Mouse (Mus musculus) lung, postnatal 10 days (tissue): Measurements from ENCODE around the gene Slc29a2.

Experiments
- DNase-seq: peaks from one replicate; pipeline ENCODE4 v3.0.0; 2021

The Slc29a2 gene

DNA sequence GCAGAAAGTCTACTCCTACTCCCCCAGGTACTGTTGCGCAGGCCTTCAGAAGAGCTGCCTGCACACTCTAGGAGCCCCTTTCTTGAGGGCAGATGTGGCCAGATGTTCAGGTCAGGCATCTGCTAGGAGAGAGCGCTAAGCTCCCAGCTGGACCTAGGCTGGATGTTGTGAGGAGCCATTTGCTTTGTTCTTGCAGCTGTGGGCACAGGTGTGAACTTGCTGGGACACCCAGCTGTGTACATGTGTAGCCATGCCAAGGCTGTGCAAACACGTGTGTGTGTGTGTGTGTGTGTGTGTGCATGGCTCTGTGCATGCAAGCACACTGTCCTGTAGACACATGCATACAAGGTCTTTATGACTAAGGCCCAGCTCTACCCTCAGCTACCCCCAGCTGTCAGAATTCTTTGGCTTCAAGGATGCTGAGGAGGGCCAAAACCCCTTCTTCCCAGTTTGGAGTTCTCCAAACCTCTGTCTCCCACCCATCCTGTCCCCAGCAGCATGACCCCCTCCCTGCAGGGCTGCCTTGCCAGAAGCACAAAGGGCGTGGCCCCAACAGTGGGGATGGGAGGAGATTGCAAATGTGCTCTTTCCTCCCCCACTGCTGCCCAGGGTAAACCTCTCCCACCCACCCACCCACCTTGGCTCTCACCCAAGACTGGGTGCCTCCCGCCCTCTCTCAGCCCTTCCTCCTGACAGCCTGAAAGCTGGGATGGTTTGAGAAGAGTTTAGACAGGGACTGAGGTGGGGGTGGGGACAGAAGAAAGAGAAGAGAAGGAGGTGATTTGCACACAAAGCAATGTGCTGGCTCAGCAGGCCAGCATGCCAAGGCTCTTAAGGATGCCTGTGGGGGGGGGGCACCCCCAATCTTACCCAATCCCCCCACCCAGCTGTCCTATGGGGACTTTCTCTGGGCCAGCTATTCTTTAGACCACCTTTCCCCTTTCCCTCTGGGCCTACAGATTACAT is 37.0 kb downstream of the Slc29a2 start:
- DNase-seq = peak; percentile 91

DNA sequence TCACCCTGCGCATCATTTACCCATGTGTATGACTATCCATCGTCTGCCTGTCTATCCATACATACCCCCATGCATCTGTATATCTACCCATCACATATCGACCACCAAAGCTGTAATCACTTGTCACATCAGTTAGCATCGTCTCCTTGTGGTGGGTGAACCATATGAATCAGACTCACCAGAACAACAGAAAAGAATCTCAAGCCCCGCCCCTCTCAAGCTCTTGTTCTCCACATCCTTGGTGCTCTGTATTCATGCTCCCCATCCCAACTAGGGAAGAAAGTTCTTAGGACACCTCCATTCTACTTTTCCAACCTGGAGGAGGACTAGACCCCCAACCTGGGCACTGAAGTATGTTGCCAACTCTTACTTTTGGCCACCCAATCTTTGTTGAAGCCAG is 38.4 kb downstream of the Slc29a2 start:
- no peak for DNase-seq

DNA sequence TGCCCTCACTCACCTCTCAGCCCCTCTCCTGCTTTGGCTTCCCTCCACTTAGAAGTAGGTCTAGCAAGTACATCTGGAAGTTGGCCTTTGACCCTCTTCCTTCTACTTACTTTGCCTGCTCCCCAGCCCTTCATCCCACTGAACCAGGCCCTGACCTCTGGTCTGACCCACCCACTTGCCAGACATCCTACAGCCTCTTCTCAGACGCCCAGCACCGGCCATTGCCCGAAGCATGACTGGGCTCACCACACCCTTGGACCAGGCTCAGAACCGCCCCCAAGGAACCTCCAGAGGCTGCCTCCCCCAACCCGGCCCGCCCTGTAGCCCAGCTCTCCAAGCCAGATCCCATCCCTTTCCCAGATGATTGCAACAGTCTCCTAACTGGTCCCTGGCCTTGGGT is 38.8 kb downstream of the Slc29a2 start:
- peak; percentile 50 for DNase-seq

DNA sequence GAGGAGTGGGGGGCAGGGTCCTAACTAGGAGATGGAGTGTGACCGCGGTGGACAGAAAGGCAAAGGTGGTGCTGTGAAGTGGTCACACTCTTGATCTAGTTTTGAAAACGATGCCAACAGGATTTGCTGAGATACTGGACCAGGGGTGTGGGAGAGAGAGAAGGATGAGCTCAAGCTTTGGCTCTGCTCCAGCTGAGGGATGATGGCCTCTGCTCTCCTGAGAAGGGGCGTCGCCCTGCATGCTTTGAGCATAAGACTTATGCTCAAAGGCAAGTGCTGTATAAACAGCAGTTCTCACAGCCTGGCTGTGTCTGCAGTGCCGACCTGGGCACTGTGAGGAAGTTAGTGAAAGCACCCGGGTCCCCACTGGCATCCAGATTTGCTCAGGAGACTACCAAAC is 41.4 kb downstream of the Slc29a2 start:
- peak; percentile 50 for DNase-seq

DNA sequence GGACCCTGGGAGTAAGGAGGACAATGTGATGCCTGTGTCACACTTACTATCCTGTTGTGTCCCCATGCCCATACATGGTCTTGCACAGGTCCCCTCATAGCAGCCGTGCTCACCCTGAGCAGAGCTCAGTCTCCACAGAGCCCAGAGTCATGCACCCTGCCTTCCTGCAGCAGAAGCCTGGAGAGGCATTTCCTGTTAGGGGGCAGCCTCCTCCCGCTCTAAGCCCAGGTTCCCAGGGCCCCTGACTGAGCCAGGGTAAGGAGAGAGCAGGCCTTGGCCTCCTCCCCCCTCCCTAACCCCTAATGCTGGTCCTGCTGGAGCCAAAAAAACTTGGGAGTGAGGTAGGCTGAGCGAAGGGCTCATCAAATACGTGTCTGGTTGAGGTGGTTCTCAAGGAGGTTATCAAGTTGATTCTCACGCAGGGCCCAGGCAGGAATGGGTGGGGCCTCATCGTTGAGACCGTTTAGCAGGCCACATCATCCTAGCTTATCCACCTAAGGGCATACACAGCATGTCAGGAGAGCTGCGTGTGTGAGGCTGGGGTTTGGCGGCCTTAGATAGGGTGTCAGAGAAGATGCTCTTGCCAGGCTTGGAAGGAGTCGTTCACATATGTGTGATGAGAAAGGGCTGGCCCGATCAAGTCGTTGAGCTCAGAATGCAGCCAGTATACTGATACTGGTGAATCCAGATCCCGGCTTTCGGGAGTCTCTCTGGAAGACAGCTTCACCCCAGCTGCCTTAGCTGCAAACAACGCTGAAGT is 43.6 kb downstream of the Slc29a2 start:
- DNase-seq = peak; percentile 49

DNA sequence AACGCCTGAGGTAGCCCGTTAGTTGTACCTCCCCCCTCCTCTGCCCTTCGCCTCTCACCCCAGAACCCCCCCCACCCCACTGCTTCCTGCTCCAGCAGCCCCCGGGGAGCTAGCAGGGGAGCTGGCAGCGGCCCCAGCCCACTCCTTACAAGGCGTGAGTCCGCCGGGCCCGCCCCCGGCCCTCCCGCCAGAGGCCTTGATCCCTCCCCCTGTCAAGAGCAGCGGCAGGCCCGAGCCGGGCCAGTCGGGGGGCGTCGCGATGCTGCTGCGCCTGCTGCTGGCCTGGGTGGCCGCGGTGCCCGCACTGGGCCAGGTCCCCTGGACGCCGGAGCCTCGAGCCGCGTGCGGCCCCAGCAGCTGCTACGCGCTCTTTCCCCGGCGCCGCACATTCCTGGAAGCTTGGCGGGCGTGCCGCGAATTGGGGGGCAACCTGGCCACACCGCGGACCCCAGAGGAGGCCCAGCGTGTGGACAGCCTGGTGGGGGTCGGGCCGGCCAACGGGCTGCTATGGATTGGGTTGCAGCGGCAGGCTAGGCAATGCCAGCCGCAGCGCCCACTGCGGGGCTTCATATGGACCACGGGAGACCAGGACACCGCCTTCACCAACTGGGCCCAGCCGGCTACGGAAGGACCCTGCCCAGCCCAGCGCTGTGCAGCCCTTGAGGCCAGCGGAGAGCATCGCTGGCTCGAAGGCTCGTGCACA is 44.4 kb downstream of the Slc29a2 start, which contains the start of gene Cd248:
Cd248 (plus strand) TSS at position 212 of the 703 bp plus-strand sequence.
- DNase-seq = peak; percentile 88

DNA sequence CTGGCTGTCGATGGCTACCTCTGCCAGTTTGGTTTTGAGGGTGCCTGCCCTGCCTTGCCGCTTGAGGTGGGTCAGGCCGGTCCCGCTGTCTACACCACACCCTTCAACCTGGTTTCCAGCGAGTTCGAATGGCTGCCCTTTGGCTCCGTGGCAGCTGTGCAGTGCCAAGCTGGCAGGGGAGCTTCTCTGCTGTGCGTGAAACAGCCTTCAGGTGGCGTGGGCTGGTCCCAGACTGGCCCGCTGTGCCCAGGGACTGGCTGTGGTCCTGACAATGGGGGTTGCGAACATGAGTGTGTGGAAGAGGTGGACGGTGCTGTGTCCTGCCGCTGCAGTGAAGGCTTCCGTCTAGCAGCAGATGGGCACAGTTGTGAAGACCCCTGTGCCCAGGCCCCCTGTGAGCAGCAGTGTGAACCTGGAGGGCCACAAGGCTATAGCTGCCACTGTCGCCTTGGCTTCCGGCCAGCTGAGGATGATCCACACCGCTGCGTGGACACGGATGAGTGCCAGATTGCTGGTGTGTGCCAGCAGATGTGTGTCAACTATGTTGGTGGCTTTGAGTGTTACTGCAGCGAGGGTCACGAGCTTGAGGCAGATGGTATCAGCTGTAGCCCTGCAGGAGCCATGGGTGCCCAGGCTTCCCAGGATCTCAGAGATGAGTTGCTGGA is 45.0 kb downstream of the Slc29a2 start:
- no peak for DNase-seq

DNA sequence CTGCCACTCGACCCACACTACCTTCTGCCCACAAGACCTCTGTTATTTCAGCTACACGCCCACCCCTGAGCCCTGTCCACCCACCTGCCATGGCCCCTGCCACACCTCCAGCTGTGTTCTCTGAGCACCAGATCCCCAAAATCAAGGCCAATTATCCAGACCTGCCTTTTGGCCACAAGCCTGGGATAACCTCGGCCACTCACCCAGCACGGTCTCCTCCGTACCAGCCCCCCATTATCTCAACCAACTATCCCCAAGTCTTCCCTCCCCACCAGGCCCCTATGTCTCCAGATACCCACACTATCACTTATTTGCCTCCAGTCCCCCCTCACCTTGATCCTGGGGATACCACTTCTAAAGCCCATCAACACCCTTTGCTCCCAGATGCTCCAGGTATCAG is 45.8 kb downstream of the Slc29a2 start:
- DNase-seq = no peak

DNA sequence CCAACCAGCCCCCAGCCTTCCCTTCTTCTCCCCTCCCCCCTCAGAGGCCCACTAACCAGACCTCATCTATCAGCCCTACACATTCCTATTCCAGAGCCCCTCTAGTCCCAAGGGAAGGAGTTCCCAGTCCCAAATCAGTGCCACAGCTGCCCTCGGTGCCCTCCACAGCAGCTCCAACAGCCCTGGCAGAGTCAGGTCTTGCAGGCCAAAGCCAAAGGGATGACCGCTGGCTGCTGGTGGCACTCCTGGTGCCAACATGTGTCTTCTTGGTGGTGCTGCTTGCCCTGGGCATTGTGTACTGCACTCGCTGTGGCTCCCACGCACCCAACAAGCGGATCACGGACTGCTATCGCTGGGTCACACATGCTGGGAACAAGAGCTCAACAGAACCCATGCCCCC is 46.3 kb downstream of the Slc29a2 start:
- no peak for DNase-seq

DNA sequence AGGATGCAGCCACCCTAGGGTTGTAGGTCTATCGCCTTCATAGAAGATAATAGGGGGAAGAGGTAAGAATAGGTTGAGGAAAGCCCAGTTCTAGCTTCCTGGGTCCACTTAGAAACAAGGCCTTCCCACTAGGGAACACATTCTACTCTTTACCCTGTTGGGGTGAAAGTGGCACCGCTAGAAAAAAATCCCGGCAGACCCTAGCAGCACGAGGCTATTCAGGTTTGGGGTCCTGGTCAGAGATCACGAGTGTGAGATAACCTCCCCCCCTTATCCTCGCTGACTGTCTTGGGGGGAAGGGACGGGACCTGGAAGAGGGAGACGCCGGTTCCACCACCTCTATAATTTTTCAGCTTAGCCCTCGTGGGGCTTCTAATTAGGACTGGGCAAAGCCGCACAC is 47.4 kb downstream of the Slc29a2 start:
- DNase-seq = no peak

DNA sequence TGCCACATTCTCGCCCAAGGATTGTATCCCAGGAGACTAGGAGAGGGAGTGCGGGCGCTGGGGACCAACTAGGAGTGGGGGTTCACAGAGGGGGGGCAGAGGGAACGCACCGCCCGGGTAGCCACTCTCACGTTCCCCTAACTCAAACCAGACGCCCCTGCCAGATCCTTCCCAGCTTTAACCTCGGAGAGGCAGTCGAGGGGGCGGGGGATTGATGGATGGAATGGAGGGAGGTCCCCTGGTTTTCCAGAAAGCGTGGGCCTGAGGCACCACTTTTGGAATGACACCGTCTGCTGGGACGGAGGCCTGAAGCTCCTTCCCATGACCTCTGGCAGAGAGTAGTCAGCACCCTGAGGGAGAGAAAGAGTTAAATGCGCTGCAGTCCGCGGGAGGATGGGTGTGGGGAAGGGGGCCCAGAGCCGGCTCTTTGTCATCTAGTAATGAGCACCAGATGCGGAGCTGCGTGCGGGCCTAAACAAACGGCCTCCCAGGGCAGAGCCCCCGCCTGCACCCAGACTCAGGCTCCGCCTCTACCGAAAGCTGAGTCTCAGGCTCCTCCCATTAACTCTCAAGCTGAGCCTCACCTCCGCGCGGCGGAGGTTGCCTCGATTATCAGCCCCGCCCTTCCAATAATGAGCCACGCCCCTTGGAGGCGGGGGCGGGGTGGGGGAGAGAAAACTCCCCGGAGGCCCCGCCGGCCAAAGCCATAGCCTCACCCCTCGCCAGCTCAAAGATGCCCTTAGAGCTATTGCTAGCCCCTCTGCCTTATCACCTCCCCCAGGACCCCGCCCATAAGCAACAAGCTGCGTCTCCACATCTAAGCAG is 48.1 kb downstream of the Slc29a2 start:
- peak; percentile 93 for DNase-seq

DNA sequence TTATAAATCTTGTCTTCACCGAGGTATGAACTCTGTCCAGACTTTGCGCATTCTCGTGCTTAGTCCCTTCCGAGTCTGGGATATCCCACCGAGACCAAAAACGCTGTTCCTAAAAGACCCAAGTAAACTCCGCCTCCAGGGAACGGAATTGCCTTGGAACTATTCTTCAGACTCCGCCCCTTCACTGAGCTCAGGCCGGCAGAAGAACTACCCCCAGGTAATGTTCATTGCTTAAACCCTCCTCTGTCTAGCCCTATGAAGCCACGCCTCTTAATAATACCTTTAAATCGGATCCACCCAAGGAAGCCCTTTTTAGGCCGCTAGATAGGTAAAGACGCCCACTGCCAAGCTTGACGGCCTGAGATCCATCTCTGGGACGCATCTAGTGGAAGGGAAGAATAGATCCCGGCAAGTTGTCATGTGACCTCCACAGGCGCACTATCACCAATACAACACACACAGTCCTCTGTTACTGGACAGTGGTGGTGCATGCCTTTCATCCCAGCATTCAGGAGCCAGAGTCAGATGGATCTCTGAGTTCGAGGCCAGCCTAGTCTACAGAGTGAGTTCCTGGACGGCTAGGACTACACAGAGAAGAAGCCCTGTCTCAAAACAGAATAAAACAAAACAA is 48.8 kb downstream of the Slc29a2 start:
- peak; percentile 67 for DNase-seq

DNA sequence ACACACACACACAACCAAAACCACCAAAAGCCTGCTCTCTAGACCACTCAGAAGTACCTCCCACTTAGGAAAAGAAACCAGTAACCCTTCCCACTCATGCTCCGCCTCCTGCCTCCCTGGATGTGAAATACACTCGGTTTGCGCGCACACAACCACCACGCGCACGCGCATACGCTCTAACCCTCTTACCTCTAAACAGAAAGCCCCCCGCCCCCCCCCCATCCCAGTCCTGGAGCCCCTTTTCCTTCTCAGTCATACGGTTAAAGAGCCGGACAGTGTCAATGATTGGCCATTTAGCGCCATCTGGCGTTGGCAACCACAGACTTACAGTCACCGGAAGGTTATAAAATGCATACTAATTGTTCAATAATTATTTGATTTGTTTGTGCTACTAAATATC is 49.4 kb downstream of the Slc29a2 start:
- DNase-seq = peak; percentile 72

DNA sequence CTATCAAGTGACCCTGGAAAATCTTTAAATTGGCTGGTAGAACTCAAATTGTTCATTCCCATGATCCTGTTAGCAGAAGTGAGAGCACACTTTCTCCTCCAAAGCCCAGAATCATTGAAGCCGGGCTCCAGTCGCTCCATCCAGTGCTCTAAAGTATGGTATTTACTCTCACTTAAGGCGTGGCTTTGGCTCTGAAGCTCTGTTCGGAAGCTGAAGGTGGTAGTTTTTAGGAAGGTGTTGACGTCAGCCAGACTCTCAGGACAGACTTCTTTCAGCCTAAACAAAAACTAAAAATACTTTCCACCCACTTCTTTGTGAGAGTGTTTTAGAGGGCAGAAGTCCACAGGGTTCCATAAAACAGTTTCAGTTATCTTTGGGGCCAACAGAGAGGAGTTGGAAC is 49.9 kb downstream of the Slc29a2 start:
- DNase-seq = no peak

DNA sequence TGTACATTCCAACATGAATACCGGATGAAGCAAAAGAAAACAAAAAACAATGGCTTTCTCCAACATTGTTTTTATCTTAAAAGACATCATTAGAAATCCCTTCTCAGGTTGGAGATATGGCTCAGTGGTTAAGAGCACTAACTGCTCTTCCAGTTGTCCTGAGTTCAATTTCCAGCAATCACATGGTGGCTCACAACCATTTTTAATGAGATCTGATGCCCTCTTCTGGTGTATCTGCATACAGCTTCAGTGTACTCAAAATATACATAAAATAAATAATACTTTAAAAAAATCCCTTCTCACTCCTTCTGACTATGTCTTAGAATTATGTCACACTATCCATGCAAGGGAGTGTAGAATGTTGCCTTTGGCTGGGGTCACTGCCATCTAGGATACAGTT is 55.6 kb downstream of the Slc29a2 start:
- DNase-seq = no peak
